8 mouse cellular contexts compared by ENCODE assay signal in genomic region chr6:127529451-127529850, GRCm38 (mm10). TPM values are rescaled to one million over a fixed set of nuclear protein-coding genes. Genes with fewer than 3 reads are reported as not detected.
A peak's percentile ranks its signal among the peaks of the same experiment; 100 is the strongest.
DNase-seq lines count a peak whose midpoint lies in the region; ATAC-seq and TF ChIP-seq lines count a peak whose summit lies in the region.

No protein-coding gene starts in this region.

- TF ChIP-seq POLR2A in MEL (IDR thresholded peaks at IDR 0.05; ENCODE audit: control insufficient read depth in 1 of 2, insufficient read depth in 1 of 2, low read depth in 1 of 2, low read length in 2 of 2, poor library complexity in 1 of 2), result no peak

- H3K9me3 ChIP-seq in MEL (replicated peaks; ENCODE audit: insufficient read depth, low read length), result no peaks in the 10 kb centered on the region
- no peaks in the 10 kb centered on the region for H3K9me3 ChIP-seq in heart, embryonic 12.5 days (replicated peaks)

- peak; percentile 81 for ATAC-seq in heart, embryonic 12.5 days (ENCODE audit: insufficient number of reproducible peaks, low FRiP score)
- no peak for ATAC-seq in inflammation-experienced regulatory T-cells, adult 6 months

- H3K79me2 ChIP-seq in MEL (ENCODE audit: control insufficient read depth, insufficient read depth, low read length, poor library complexity), result no peaks in the 10 kb centered on the region

- DNase-seq in 3134 (ENCODE audit: extremely low read depth, insufficient read length, low spot score) (peak; percentile 46), MEL (ENCODE audit: low read depth, low spot score) (peak; percentile 87)
- peak; percentile 96 for DNase-seq in cerebellum, postnatal 14 days
- DNase-seq in layer of hippocampus, postnatal 36 days, result peak; percentile 14 to 33
- peak; percentile 93 for DNase-seq in ovary, adult 18-20 months (ENCODE audit: low spot score)
- DNase-seq in thymus, postnatal 4 days, result no peak

- peaks cover 0 to 10% of the 10 kb centered on the region in 2 experiments; a peak in 2 of 4 replicates for H3K36me3 ChIP-seq in MEL (ENCODE audit: control insufficient read depth in 1 of 2, insufficient read depth in 2 of 2, low read length in 2 of 2)
- no peaks in the 10 kb centered on the region for H3K36me3 ChIP-seq in heart, embryonic 12.5 days

- no peak for TF ChIP-seq RAD21 in MEL (IDR thresholded peaks at IDR 0.05; ENCODE audit: low read depth, low read length)

- H3K27ac ChIP-seq in MEL (ENCODE audit: control insufficient read depth, low read depth, low read length), result peak overlapping the region; percentile 83
- peak overlapping the region; percentile 76 for H3K27ac ChIP-seq in heart, embryonic 12.5 days (ENCODE audit: poor library complexity, severe bottlenecking)

- no peak for TF ChIP-seq CTCF in MEL (IDR thresholded peaks at IDR 0.05 in 2 of 3, conservative IDR thresholded peaks at IDR 0.05 in 1 of 3; ENCODE audit: control insufficient read depth in 1 of 3, insufficient read depth in 1 of 3, low read depth in 2 of 3, low read length in 3 of 3, poor library complexity in 1 of 3, severe bottlenecking in 1 of 3)

- WGBS in heart, embryonic 12.5 days, result 35% methylated on average over 2 of the region's 2 CpGs

- no peak overlapping the region; a peak in 1 of 4 replicates for H3K4me3 ChIP-seq in MEL (ENCODE audit: control insufficient read depth in 1 of 2, insufficient read depth in 1 of 2, low read depth in 2 of 2, low read length in 2 of 2)
- H3K4me3 ChIP-seq in heart, embryonic 12.5 days, result no peak overlapping the region

- peaks cover 11 to 28% of the 10 kb centered on the region in 2 experiments for H3K4me1 ChIP-seq in MEL (ENCODE audit: control insufficient read depth in 1 of 2, insufficient read depth in 2 of 2, low read length in 2 of 2)
- H3K4me1 ChIP-seq in heart, embryonic 12.5 days (replicated peaks), result peaks cover 22% of the 10 kb centered on the region

- H3K27me3 ChIP-seq in MEL (ENCODE audit: control insufficient read depth in 1 of 2, insufficient read depth in 2 of 2, low read length in 2 of 2), result no peaks in the 10 kb centered on the region
- H3K27me3 ChIP-seq in heart, embryonic 12.5 days (replicated peaks), result no peaks in the 10 kb centered on the region; the same call in 1 of the 2 replicates

- TF ChIP-seq EP300 in MEL (IDR thresholded peaks at IDR 0.05; ENCODE audit: low read depth in 1 of 2, low read length in 2 of 2), result peak; percentile 74 to 90

- no peak overlapping the region for H3K9ac ChIP-seq in MEL (ENCODE audit: control insufficient read depth, low read depth, low read length, poor library complexity, severe bottlenecking)
- H3K9ac ChIP-seq in heart, embryonic 12.5 days, result no peak overlapping the region

- no peak overlapping the region for H3K4me2 ChIP-seq in heart, embryonic 12.5 days

TF ChIP-seq in MEL, 35 proteins besides CTCF, POLR2A, EP300 and RAD21:
- TF ChIP-seq MXI1 (IDR thresholded peaks at IDR 0.05; ENCODE audit: low read depth, low read length) (peak; percentile 44), ZC3H11A (IDR thresholded peaks at IDR 0.05; ENCODE audit: low read depth, low read length) (no peak), NRF1 (IDR thresholded peaks at IDR 0.05; ENCODE audit: insufficient read depth, low read depth, low read length, poor library complexity, severe bottlenecking) (no peak), MYC (IDR thresholded peaks at IDR 0.05; ENCODE audit: low read depth, low read length) (no peak), BHLHE40 (IDR thresholded peaks at IDR 0.05; ENCODE audit: borderline replicate concordance, low read depth, low read length) (peak; percentile 41; the same call in 1 of the 2 replicates), MYB (IDR thresholded peaks at IDR 0.05; ENCODE audit: low read depth, low read length) (no peak), POLR2AphosphoS2 (IDR thresholded peaks at IDR 0.05; ENCODE audit: low read length) (no peak), SIN3A (IDR thresholded peaks at IDR 0.05; ENCODE audit: low read length) (peak; percentile 57), MAX (IDR thresholded peaks at IDR 0.05; ENCODE audit: low read length) (peak; percentile 64; the same call in 1 of the 2 replicates), HCFC1 (IDR thresholded peaks at IDR 0.05; ENCODE audit: low read depth, low read length) (no peak), TBP (IDR thresholded peaks at IDR 0.05; ENCODE audit: low read depth, low read length) (peak; percentile 39; the same call in 1 of the 2 replicates), KAT2A (conservative IDR thresholded peaks at IDR 0.05; ENCODE audit: low read depth, low read length) (no peak), CHD2 (IDR thresholded peaks at IDR 0.05; ENCODE audit: low read length) (no peak), GABPA (IDR thresholded peaks at IDR 0.05; ENCODE audit: low read depth, low read length) (no peak), SMC3 (IDR thresholded peaks at IDR 0.05; ENCODE audit: low read depth, low read length) (no peak), ZKSCAN1 (IDR thresholded peaks at IDR 0.05; ENCODE audit: low read depth, low read length) (no peak), USF2 (IDR thresholded peaks at IDR 0.05; ENCODE audit: borderline replicate concordance in 1 of 2, insufficient read depth in 1 of 2, low read depth in 1 of 2, low read length in 2 of 2) (no peak), MAZ (IDR thresholded peaks at IDR 0.05; ENCODE audit: low read depth, low read length) (no peak), ETS1 (IDR thresholded peaks at IDR 0.05; ENCODE audit: low read depth, low read length) (peak; percentile 58), ZNF384 (IDR thresholded peaks at IDR 0.05; ENCODE audit: low read depth, low read length) (no peak), POLR2AphosphoS5 (IDR thresholded peaks at IDR 0.05; ENCODE audit: borderline replicate concordance, low read depth, low read length) (no peak), GATA1 (IDR thresholded peaks at IDR 0.05; ENCODE audit: low read depth, low read length) (peak; percentile 42; the same call in 1 of the 2 replicates), ELF1 (IDR thresholded peaks at IDR 0.05; ENCODE audit: low read depth, low read length) (no peak), TCF12 (IDR thresholded peaks at IDR 0.05; ENCODE audit: low read depth, low read length) (peak; percentile 58), CHD1 (IDR thresholded peaks at IDR 0.05; ENCODE audit: low read depth, low read length) (no peak), MAFK (IDR thresholded peaks at IDR 0.05; ENCODE audit: borderline replicate concordance, low read depth, low read length) (no peak), E2F4 (IDR thresholded peaks at IDR 0.05; ENCODE audit: borderline replicate concordance, low read depth, low read length) (no peak), NELFE (IDR thresholded peaks at IDR 0.05; ENCODE audit: low read depth, low read length) (0 out of 2 replicates have a peak, but pooled peaks have one; percentile 25), RCOR1 (IDR thresholded peaks at IDR 0.05; ENCODE audit: low read depth, low read length) (peak; percentile 74), MEF2A (IDR thresholded peaks at IDR 0.05; ENCODE audit: extremely low read depth, insufficient replicate concordance, low read depth, low read length, poor library complexity, severe bottlenecking) (no peak), UBTF (IDR thresholded peaks at IDR 0.05; ENCODE audit: borderline replicate concordance, insufficient read depth, low read depth, low read length) (no peak), ZMIZ1 (IDR thresholded peaks at IDR 0.05; ENCODE audit: low read depth, low read length) (no peak), TAL1 (IDR thresholded peaks at IDR 0.05; ENCODE audit: low read length) (no peak), USF1 (IDR thresholded peaks at IDR 0.05; ENCODE audit: low read depth, low read length) (peak; percentile 22; the same call in 1 of the 2 replicates), JUND (IDR thresholded peaks at IDR 0.05; ENCODE audit: low read depth, low read length) (no peak)

RNA-seq across cellular contexts. Expression of gene Cracr2a, which starts 31.7 kb away (rescaled TPM):
- total RNA-seq in MEL (2012; rRNA removed), result 1.9 and 2.2 TPM in 2 replicates
- polyA plus RNA-seq in MEL (2012; ENCODE audit: insufficient read depth in 1 of 2, insufficient read length in 2 of 2, low read depth in 1 of 2, low replicate concordance in 2 of 2, missing spikeins in 1 of 2), result 1 to 10 TPM in 1 of 2 experiments, not detected in 1; 3.1 TPM
- polyA plus RNA-seq in heart, embryonic 12.5 days (2016; fragmentation: Nextera tagmentation; extraction: Ambion mirVana), result 1.6 TPM in 2 replicates
- total RNA-seq in layer of hippocampus, postnatal 36 days (2021), result 1 to 10 TPM; 1.8 to 2.6 TPM
- polyA plus RNA-seq in inflammation-experienced regulatory T-cells, adult 6 months (2017; shearing (Covaris generic)), result 10 to 100 TPM; 11.7 to 14.8 (median 12.9) TPM
